Mouse (Mus musculus) neural tube, embryonic 14.5 days (tissue): ENCODE results near the gene Mier2. TPM values are rescaled to one million over a fixed set of nuclear protein-coding genes. Genes with fewer than 3 reads are reported as not detected.

ENCODE experiments used
- ATAC-seq: fragments of 200-750 bp; cut with Nextera tagmentation; 2 replicates; pipeline ENCODE4 v1.8.0; 2017; ENCODE audit warnings: low read depth, mild to moderate bottlenecking, moderate TSS enrichment, moderate library complexity
- H3K27ac ChIP-seq: fragments of 300-500 bp; sonication (generic); 2 replicates; pipeline ENCODE4 v1.5.1; 2014; ENCODE audit warnings: low read depth, mild to moderate bottlenecking, control low read depth, low read length, moderate library complexity, mixed read lengths
- H3K27me3 ChIP-seq: fragments of 300-500 bp; sonication (generic); 2 replicates; pipeline ENCODE4 v1.6.1; 2014; ENCODE audit warnings: low read length; ENCODE audit not compliant: control insufficient read depth, insufficient read depth
- H3K36me3 ChIP-seq: fragments of 300-500 bp; sonication (generic); 2 replicates; pipeline ENCODE4 v1.6.1; 2014; ENCODE audit warnings: low read length, mixed read lengths; ENCODE audit not compliant: control insufficient read depth, insufficient read depth
- H3K4me1 ChIP-seq: fragments of 300-500 bp; sonication (generic); 2 replicates; pipeline ENCODE4 v1.6.1; 2014; ENCODE audit warnings: low read length; ENCODE audit not compliant: control insufficient read depth, insufficient read depth
- H3K4me2 ChIP-seq: fragments of 300-500 bp; sonication (generic); 2 replicates; pipeline ENCODE4 v1.6.1; 2014; ENCODE audit warnings: mild to moderate bottlenecking, low read depth, low read length, control low read depth
- H3K4me3 ChIP-seq: fragments of 300-500 bp; sonication (generic); 2 replicates; pipeline ENCODE4 v1.5.1; 2014; ENCODE audit warnings: low read depth, low read length, control low read depth, mixed read lengths
- H3K9ac ChIP-seq: fragments of 300-500 bp; sonication (generic); replicated peaks from 2 replicates; pipeline ENCODE4 v1.6.1; 2014; ENCODE audit warnings: low read depth, mild to moderate bottlenecking, control low read depth, low read length, mixed read lengths
- H3K9me3 ChIP-seq: fragments of 300-500 bp; sonication (generic); 2 replicates; pipeline ENCODE4 v1.6.1; 2016; ENCODE audit warnings: low read length; ENCODE audit not compliant: control insufficient read depth
- WGBS: fragments of 180-500 bp; shearing (Covaris S2); extraction: QIAGEN DNeasy Blood & Tissue Kit; methylation state at CpG from one replicate; pipeline ENCODE4 v1.1.7; 2014; 5-methylcytosine and 5-hydroxymethylcytosine counted together
- polyA plus RNA-seq: library from polyadenylated mRNA; unstranded; fragments of >200 nt; fragmentation: Nextera tagmentation; extraction: Ambion mirVana; gene quantifications from 2 replicates; pipeline ENCODE4 v1.2.1, GENCODE M21; 2014

Gene Mier2
- polyA plus RNA-seq, 1 experiment from 2014 or later, result 59.9 TPM

- H3K9ac ChIP-seq, result no peak overlapping the region
- H3K4me1 ChIP-seq, result no peaks in the 10 kb centered on the region
- no peaks in the 10 kb centered on the region for H3K9me3 ChIP-seq
- ATAC-seq, result no peak
- no peaks in the 10 kb centered on the region for H3K27me3 ChIP-seq
- no peak overlapping the region for H3K4me2 ChIP-seq
- no peaks in the 10 kb centered on the region for H3K36me3 ChIP-seq
- H3K27ac ChIP-seq, result no peak overlapping the region
- 83% methylated on average over 12 of the region's 12 CpGs for WGBS
- H3K4me3 ChIP-seq, result no peak overlapping the region
Measured at GRCm38 (mm10) chr10:79579781-79580180, 24.8 kb upstream of the Mier2 start.

- Histone ChIP-seq H3K4me1 (no peaks in the 10 kb centered on the region), H3K9me3 (no peaks in the 10 kb centered on the region), H3K9ac (no peak overlapping the region), H3K27me3 (no peaks in the 10 kb centered on the region), H3K4me3 (no peak overlapping the region), H3K4me2 (no peak overlapping the region), H3K36me3 (no peaks in the 10 kb centered on the region), H3K27ac (no peak overlapping the region)
- no peak for ATAC-seq
- WGBS, result 76% methylated on average over 7 of the region's 7 CpGs
Measured at GRCm38 (mm10) chr10:79578891-79579290, 23.9 kb upstream of the Mier2 start.

DNA sequence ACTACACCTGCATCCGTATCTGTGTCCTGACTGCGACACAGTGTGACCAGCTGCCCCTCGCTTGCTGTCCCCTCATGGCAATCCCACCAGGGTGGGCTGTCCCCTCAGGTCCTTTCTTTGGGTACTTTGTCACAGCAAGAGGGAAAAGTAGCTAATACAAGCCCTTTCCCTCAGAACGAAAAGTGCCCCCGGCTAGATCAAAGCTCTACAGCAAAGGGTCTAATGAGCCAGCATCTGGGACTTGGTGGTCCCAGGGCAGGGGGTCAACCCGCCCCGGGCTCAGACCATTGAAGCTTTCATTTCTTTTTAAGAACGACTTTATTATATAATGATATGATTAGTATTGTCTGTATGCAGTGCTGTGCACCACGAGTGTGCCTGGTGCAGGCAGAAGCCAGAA is 23.3 kb upstream of the Mier2 start:
- H3K27me3 ChIP-seq, result no peaks in the 10 kb centered on the region
- H3K4me3 ChIP-seq, result no peak overlapping the region
- no peak overlapping the region for H3K9ac ChIP-seq
- no peaks in the 10 kb centered on the region for H3K4me1 ChIP-seq
- ATAC-seq, result no peak
- no peaks in the 10 kb centered on the region for H3K9me3 ChIP-seq
- 56% methylated on average over 9 of the region's 9 CpGs for WGBS
- no peak overlapping the region for H3K4me2 ChIP-seq
- no peaks in the 10 kb centered on the region for H3K36me3 ChIP-seq
- H3K27ac ChIP-seq, result no peak overlapping the region

DNA sequence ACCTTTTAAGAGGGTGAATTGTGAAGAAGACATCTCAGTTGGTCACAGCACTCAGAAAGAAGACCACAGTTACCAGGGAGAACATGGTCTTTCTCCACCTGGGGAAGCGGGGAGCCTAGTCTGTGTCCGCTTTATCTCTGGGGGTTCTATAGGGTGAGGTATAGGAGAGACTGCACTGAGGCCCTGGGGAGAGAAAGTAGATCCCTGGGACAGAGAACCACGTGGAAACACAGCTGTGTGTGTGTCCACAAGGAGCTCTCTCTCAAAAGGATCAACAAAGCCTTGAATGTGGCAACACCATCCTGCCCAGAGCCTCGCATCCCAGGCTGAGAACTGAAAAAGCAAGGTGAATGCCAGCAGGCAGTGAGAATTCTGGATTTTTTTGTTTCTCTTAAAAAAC is 22.4 kb upstream of the Mier2 start:
- no peak overlapping the region for H3K27ac ChIP-seq
- ATAC-seq, result no peak
- H3K4me1 ChIP-seq, result no peaks in the 10 kb centered on the region

GRCm38 (mm10) chr10:79575754-79576153 is 20.8 kb upstream of the Mier2 start:
- H3K36me3 ChIP-seq, result no peaks in the 10 kb centered on the region
- no peak overlapping the region for H3K4me3 ChIP-seq
- no peaks in the 10 kb centered on the region for H3K4me1 ChIP-seq
- no peak overlapping the region for H3K27ac ChIP-seq
- H3K4me2 ChIP-seq, result no peak overlapping the region
- no peaks in the 10 kb centered on the region for H3K27me3 ChIP-seq
- H3K9ac ChIP-seq, result no peak overlapping the region
- no peaks in the 10 kb centered on the region for H3K9me3 ChIP-seq
- 83% methylated on average over 6 of the region's 6 CpGs for WGBS
- no peak for ATAC-seq

More for the DNA sequence above, 22.4 kb upstream of the Mier2 start:
- Histone ChIP-seq H3K9ac (no peak overlapping the region), H3K4me3 (no peak overlapping the region), H3K9me3 (no peaks in the 10 kb centered on the region), H3K36me3 (no peaks in the 10 kb centered on the region), H3K4me2 (no peak overlapping the region), H3K27me3 (no peaks in the 10 kb centered on the region)
- 77% methylated on average over 4 of the region's 4 CpGs for WGBS

DNA sequence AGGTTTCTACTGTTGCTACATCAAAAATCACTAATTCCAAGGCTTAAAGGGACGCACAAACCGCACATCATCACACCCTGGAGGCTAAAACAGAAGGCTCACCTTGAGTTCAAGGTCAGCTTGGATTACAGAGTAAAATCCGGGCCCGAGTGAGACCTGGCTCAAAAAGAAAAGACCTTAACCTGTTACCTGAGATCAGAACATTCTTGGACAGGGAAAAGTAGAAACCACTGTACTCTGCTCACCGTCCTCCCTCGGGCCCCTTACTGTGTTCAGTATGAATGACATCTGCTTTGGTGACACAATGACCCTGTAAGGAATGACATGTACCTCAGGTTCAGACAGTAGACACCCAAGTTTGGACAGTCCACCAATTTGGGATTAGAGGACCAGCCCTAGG is 19.8 kb upstream of the Mier2 start:
- Histone ChIP-seq H3K27ac (no peak overlapping the region), H3K36me3 (no peaks in the 10 kb centered on the region), H3K9ac (no peak overlapping the region), H3K4me3 (no peak overlapping the region), H3K4me1 (no peaks in the 10 kb centered on the region), H3K9me3 (no peaks in the 10 kb centered on the region), H3K27me3 (no peaks in the 10 kb centered on the region), H3K4me2 (no peak overlapping the region)
- no peak for ATAC-seq
- WGBS, result 93% methylated on average over 6 of the region's 6 CpGs

DNA sequence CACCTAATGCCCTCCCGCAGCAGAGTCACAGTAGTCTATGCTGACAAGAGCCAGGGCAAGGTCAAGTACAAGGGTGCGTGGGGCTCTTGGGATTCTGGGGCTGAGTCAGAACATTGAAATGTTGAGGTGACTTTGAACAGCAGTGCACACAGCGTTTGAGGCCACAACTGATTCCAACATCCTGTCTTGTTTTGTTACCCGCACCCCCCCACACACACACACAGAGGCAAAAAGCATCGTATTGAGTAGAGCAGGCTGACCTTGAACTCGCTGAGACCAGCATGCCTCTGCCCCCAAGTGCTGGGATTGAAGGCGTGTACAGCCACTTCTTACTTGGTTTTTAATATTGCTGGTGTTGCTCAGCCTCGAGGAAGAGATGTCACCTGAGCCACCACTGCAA is 19.4 kb upstream of the Mier2 start:
- H3K36me3 ChIP-seq, result no peaks in the 10 kb centered on the region
- H3K27me3 ChIP-seq, result no peaks in the 10 kb centered on the region
- H3K9me3 ChIP-seq, result no peaks in the 10 kb centered on the region
- no peak for ATAC-seq
- no peak overlapping the region for H3K4me3 ChIP-seq
- H3K9ac ChIP-seq, result no peak overlapping the region
- WGBS, result 90% methylated on average over 8 of the region's 8 CpGs
- no peak overlapping the region for H3K27ac ChIP-seq
- H3K4me1 ChIP-seq, result no peaks in the 10 kb centered on the region
- no peak overlapping the region for H3K4me2 ChIP-seq

DNA sequence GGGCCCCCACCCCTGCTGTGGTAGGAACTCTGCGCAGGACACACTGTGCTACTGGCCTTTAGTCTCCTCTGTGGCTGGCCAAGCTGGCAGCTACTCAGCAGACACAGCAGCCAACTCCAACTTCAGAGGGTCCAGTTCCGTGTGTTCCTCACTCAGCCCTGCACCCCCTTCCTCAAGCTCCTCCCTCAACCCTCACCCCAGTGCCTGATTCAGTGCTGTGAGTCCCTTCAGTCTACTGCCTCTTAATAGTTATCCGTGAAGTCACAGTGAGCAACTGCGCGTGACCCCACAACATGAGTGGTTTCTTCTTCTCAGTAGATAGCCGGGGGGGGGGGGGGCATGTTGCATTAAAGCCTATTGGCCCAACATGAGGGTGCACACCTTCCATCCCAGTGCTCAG is 18.6 kb upstream of the Mier2 start:
- 90% methylated on average over 6 of the region's 6 CpGs for WGBS
- no peak overlapping the region for H3K9ac ChIP-seq

GRCm38 (mm10) chr10:79571314-79571713 is 16.3 kb upstream of the Mier2 start:
- 93% methylated on average over 2 of the region's 2 CpGs for WGBS
- H3K27me3 ChIP-seq, result no peaks in the 10 kb centered on the region

More for the DNA sequence above, 18.6 kb upstream of the Mier2 start:
- H3K9me3 ChIP-seq, result no peaks in the 10 kb centered on the region
- no peaks in the 10 kb centered on the region for H3K36me3 ChIP-seq
- no peak for ATAC-seq
- H3K4me2 ChIP-seq, result no peak overlapping the region
- no peaks in the 10 kb centered on the region for H3K4me1 ChIP-seq
- no peak overlapping the region for H3K4me3 ChIP-seq
- H3K27ac ChIP-seq, result no peak overlapping the region
- no peaks in the 10 kb centered on the region for H3K27me3 ChIP-seq

DNA sequence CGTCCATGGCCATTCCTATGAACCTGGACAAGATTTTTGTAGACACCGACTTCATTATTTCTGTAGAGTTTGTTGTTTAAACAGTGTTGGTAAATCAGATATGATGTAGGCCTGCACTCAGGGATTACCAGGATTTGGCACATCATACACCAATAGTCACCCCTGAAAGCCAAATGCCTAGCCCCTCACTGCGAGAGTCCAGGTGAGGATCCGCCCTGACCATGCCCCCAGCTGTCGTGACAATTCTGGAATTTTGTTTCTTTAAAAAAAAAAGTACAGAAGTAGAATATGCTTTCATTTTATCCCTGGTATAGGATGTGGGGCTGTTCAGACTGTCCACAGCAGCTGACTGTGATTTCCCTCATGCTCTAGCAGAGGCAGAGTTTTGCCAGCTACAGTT is 14.9 kb upstream of the Mier2 start:
- Histone ChIP-seq H3K4me1 (no peaks in the 10 kb centered on the region), H3K27ac (no peak overlapping the region), H3K9ac (no peak overlapping the region), H3K9me3 (no peaks in the 10 kb centered on the region; the same call in 1 of the 2 replicates), H3K27me3 (no peaks in the 10 kb centered on the region), H3K4me2 (no peak overlapping the region), H3K4me3 (no peak overlapping the region), H3K36me3 (no peaks in the 10 kb centered on the region)
- no peak for ATAC-seq
- WGBS, result 86% methylated on average over 5 of the region's 5 CpGs

More at GRCm38 (mm10) chr10:79571314-79571713, 16.3 kb upstream of the Mier2 start:
- no peaks in the 10 kb centered on the region for H3K9me3 ChIP-seq
- H3K27ac ChIP-seq, result no peak overlapping the region
- H3K4me3 ChIP-seq, result no peak overlapping the region
- no peak for ATAC-seq
- no peak overlapping the region for H3K4me2 ChIP-seq
- H3K4me1 ChIP-seq, result no peaks in the 10 kb centered on the region
- H3K9ac ChIP-seq, result no peak overlapping the region
- H3K36me3 ChIP-seq, result no peaks in the 10 kb centered on the region
